Mouse (Mus musculus) erythroblast, embryonic 14.5 days (primary cell): ENCODE data around the gene Me3.

Source experiments
- GATA1 ChIP-seq: IDR thresholded peaks from 2 replicates; pipeline ENCODE4 v1.6.1; 2012; ENCODE audit warnings: low read length, inconsistent platforms, mixed read lengths
- TAL1 ChIP-seq: IDR thresholded peaks from 3 replicates; pipeline ENCODE4 v1.6.1; 2012; ENCODE audit warnings: low read length, inconsistent platforms, mixed read lengths

GRCm38 (mm10) chr7:89795366-89795765 lies 163.2 kb downstream of the Me3 start:
- no peak for TF ChIP-seq GATA1
- TF ChIP-seq TAL1, result no peak
